Mouse (Mus musculus): ENCODE measurements around the gene 1700001C19Rik.

1700001C19Rik gene

DNA sequence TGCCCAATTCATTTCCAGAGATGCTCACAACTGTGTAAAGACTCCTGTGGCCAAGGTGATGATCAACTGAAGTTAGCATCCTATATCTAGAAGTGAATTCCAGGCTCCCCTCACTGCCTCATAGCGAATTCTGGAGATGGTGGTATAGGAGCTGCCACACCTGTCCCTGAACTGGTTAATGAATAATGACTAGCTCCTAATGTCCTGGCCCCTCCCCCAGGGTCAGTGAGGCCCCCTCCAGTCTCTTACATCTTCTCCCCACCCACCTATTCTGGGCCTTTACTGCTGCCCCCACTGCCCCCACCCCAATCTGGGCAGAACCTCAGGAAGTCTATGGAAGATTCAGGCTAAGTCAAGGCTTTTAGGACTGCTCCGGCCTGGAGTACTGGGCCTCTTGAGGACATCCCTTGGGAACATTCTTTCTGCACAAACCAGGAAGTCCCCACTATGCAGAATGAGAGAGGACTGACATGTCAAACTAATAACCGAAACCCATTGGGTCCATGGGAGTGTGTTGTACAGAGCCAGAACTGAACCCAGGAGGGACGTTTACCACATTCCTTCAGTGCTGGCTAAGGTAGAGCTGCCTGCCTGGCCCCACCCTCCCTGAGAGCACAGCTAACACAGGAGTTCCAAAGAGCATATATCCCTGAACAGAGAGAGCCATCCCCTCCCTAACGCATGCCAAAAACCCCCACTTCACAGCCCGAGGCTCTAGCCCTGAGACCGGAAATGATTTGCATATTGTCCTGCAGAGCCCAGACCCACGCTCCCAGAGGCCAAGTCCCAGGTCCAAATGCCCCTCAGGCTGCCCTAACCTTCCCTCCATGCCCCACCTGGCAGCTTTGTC, 11.6 kb upstream of the 1700001C19Rik start:
- no peak for TF ChIP-seq GATA4 (IDR thresholded peaks at IDR 0.05; ENCODE audit: insufficient replicate concordance, low read length)

DNA sequence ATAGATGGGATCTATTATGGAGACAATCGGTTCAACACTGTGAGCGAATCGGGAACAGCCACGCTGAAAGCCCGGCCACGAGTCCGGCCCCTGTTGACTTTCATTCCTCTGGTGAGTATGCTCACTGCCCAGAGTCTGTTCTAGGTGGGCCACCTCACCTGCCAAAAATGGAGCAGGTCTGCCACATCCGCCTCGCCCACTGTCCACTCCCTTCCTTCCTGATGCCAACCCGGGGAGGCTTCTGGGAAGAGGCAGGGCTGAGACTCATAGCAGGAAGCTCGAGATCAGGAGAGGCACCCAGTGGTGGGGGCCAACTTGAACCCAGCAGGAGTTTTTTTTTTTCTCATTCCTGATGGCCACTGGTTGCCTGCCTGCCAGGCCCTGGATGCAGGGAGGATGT, 9.4 kb upstream of the 1700001C19Rik start:
- no peak for TF ChIP-seq GATA4 (IDR thresholded peaks at IDR 0.05; ENCODE audit: insufficient replicate concordance, low read length)

GRCm38 (mm10) chr17:47446025-47446424, 8.8 kb upstream of the 1700001C19Rik start:
- no peak for TF ChIP-seq GATA4 (IDR thresholded peaks at IDR 0.05; ENCODE audit: insufficient replicate concordance, low read length)

DNA sequence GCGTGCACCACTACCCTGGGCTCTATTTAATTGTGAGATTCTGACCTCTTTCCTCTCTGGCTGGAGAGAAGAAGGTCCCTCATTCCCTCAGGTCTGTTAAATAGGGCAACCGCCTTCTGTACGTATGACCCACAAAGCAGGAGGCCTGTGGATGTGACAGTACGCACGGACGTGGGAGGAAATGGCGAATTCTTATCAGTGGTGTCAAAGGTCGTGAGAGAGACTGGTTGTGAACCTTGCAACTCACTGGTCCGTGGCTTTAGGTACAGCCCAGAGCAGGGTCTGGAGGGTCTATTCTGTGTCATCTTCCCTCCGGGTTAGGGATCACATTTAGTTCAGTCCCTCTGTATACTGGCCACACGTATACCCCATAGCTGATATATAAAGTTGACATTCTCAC, 8.3 kb upstream of the 1700001C19Rik start:
- TF ChIP-seq GATA4 (IDR thresholded peaks at IDR 0.05; ENCODE audit: insufficient replicate concordance, low read length): peak; percentile 77; the same call in 1 of the 2 replicates

GRCm38 (mm10) chr17:47444113-47444512, 6.9 kb upstream of the 1700001C19Rik start:
- no peak for TF ChIP-seq GATA4 (IDR thresholded peaks at IDR 0.05; ENCODE audit: insufficient replicate concordance, low read length)

DNA sequence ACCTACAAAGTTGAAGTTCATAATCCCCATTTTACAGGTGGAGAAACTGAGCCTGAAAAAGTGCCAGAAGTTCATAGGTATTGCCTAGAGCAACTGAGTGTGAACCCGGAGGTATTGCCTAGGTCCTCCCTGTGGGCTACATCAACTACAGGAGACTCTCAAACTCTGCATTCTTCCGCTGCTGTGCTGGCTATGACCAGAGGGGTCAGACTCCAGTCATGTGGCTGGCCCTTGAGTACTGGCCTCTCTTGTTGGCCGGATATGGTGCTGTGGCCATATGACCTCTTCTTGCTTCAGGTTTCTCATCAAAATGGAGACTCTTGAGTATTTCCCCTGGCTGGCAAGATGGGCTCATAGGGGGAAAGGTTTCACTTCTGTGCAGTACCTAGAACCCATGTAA, 5.1 kb upstream of the 1700001C19Rik start:
- no peak for TF ChIP-seq GATA4 (IDR thresholded peaks at IDR 0.05; ENCODE audit: insufficient replicate concordance, low read length)

GRCm38 (mm10) chr17:47441296-47442051, 4.3 kb upstream of the 1700001C19Rik start:
- TF ChIP-seq GATA4 (IDR thresholded peaks at IDR 0.05; ENCODE audit: insufficient replicate concordance, low read length): no peak

DNA sequence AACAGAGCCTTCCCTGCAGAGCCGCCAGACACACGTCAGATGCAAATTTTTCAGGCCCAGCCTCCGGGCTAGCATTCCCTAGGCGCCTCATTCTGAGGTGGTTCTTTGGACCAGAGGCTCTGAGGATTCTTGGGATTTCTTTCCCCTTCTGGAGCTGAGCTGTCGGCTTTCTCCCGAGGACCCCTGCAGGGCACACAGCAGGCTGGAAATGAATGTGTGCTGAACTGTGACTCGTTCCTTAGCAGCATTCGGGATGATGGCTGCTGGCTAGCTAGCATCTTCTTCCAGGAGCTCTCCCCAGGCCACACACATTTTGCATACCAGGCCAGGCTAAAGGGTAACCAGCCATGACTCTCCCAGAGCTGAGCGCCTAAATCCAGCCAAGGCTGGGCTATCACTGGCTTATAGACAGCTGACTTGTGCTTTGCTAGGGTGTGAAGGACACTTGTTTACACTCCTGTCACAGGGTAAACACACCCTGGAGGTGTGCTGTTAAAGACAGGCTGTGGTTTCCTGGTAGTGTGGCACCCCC, 3.2 kb upstream of the 1700001C19Rik start:
- no peak for TF ChIP-seq GATA4 (IDR thresholded peaks at IDR 0.05; ENCODE audit: insufficient replicate concordance, low read length)

GRCm38 (mm10) chr17:47439396-47440028, 2.3 kb upstream of the 1700001C19Rik start:
- TF ChIP-seq GATA4 (IDR thresholded peaks at IDR 0.05; ENCODE audit: insufficient replicate concordance, low read length): no peak

DNA sequence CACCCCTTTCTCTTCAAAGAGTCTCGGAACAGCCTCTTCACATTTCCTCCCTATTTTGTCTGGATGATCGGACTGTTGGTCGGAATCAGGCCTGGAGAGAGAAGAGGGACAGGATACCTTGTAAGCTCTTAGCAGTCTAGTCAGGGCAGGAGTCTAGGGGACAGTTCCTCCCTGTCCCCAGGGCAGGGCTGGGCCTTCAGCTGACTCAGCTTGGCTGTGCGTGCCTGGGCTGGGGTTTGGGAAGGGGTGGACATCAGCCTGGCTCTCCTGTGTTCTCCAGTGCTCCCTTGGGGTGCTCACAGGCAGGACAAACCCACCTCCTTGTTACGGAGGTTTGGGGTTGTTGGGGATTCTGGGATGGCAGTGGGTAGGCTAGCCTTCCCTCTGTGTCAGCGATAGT, 1.4 kb upstream of the 1700001C19Rik start:
- no peak for TF ChIP-seq GATA4 (IDR thresholded peaks at IDR 0.05; ENCODE audit: insufficient replicate concordance, low read length)

DNA sequence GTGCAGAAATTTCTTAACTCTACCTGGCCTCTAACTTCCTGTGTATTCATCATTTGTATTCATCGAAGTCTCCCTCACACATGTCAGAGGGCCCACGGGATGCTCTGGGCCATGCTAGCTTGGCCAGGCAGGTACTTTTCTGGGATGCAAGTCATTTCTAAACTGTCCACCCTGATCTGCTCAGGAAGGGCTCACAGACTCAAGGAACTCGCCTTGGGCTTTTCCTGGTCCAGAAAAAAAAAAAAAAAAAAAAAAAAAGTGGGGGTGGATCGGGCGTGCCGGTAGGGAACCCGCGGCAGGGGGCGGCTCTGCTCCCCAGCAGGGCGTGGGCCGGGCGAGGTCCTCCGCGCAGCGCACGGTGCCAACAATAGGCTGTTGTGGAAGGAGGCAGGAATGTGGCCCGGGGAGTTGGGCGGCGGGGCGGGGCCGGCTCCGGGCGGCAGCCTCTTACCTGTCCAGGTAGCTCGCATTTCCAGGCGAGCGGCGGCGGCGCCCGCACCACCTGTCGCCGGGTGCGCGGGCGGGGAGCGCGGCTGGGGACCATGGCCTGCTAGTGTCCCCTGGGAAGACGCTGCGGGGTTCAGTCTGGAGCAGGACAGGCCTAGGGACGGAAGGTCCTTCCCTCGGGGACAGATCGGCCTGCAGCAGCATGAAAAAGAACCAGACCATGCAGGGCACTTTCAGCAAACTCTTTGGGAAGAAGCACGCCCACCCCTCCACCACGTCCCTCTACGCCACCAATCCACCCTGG, 845 bp downstream of the 1700001C19Rik start, which contains the start of gene AI661453:
AI661453 (plus strand) TSS at position 460 of the 751 bp plus-strand sequence.
- no peak for TF ChIP-seq GATA4 (IDR thresholded peaks at IDR 0.05; ENCODE audit: insufficient replicate concordance, low read length)

- TF ChIP-seq GATA4 (IDR thresholded peaks at IDR 0.05; ENCODE audit: insufficient replicate concordance, low read length): no peak
These were observed 6.4 kb downstream of the 1700001C19Rik start for GRCm38 (mm10) chr17:47430815-47431214.

- no peak for TF ChIP-seq GATA4 (IDR thresholded peaks at IDR 0.05; ENCODE audit: insufficient replicate concordance, low read length)
These were observed 8.3 kb downstream of the 1700001C19Rik start for GRCm38 (mm10) chr17:47428831-47429304.

DNA sequence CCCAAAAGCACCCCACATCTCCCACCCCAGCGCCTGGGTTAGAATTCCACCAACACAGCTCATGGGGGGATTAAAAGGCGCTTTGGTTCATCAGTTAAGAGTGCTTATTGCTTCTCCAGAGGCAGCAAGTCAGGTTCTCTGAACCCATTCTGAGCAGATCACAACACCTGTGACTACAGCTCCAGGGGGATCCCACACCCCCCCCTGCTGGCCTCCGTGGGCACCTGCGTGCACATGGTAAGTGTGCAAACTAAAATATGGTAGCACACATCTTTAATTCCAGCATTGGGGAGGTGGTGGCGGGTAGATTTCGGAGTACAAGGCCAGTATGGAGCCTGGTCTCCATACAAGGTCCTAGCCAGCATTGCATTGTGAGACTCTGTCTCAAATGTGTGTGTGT, 9.9 kb downstream of the 1700001C19Rik start:
- no peak for TF ChIP-seq GATA4 (IDR thresholded peaks at IDR 0.05; ENCODE audit: insufficient replicate concordance, low read length)
